Mouse (Mus musculus): ENCODE results near the gene Pofut2. TPM values are rescaled to one million over a fixed set of nuclear protein-coding genes. Genes with fewer than 3 reads are reported as not detected.
A peak's percentile ranks its signal among the peaks of the same experiment; 100 is the strongest.

Pofut2 gene
- polyA plus RNA-seq, 1 experiment from 2014 or later, result 135 TPM

DNA sequence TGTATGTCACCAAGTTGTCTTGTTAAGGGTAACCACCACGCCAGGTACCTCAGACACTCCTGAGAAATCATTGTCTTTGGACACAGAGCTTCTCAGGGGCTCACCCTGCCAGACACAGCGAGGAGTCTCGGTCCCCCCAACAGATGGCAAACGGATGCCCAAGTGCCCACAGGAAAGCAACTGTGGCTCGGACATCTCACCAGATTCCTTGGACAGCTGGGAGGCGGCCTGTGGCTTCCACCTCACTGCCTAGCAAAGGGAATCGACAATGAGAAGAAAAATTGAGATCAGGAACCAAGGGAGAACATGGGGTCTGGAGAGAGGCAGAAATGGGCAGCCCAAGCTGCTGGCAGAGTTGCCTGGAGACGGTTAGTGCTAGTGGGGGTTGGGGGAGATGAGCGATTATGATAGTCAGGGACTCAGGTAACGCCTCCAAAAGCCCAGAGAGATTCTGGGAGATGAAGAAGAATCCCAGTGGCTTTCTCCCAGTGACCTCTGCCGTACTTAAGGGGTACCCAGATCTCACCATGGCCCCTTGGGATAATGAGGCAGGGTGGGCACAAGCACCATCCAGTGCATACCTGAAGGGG lies 36.0 kb upstream of the Pofut2 start:
- H3K27me3 ChIP-seq (ENCODE audit: insufficient read depth, low read length), result no peaks in the 10 kb centered on the region
- no peak overlapping the region for H3K9ac ChIP-seq
- TF ChIP-seq CTCF (IDR thresholded peaks at IDR 0.05; ENCODE audit: low read depth), result no peak
- no peak for DNase-seq
- WGBS, result 79% methylated on average over 11 of the region's 11 CpGs
- H3K4me3 ChIP-seq (ENCODE audit: low read depth, low read length), result no peak overlapping the region
- peaks cover 23% of the 10 kb centered on the region for H3K4me1 ChIP-seq (ENCODE audit: insufficient read depth)
- H3K27ac ChIP-seq (ENCODE audit: low read depth), result no peak overlapping the region
- H3K9me3 ChIP-seq (ENCODE audit: low read depth, low read length), result no peaks in the 10 kb centered on the region
- ATAC-seq (ENCODE audit: insufficient read depth), result no peak
- H3K36me3 ChIP-seq (ENCODE audit: insufficient read depth), result no peaks in the 10 kb centered on the region
- H3K4me2 ChIP-seq, result no peak overlapping the region

DNA sequence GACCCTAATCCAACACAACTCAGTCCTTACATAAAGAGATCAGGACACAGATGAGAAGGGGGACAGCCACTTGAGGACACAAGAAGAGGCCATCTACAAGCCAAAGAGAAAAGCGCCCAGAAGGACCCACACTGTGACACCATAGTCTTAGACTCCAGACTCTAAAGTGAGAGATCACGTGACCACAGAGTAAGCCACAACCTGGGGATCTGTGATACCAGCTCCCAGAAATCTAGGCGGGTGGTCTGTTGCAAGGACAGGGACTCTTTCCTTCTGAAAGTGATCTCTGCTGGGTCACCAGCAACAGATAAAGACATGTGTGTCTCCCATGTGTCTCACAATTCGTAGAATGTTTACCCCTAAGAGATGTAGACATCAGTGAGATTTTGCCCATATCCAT lies 34.6 kb upstream of the Pofut2 start:
- Histone ChIP-seq H3K9ac (no peak overlapping the region), H3K4me3 (ENCODE audit: low read depth, low read length) (no peak overlapping the region), H3K4me1 (ENCODE audit: insufficient read depth) (peaks cover 19% of the 10 kb centered on the region), H3K36me3 (ENCODE audit: insufficient read depth) (no peaks in the 10 kb centered on the region), H3K27me3 (ENCODE audit: insufficient read depth, low read length) (no peaks in the 10 kb centered on the region), H3K4me2 (no peak overlapping the region), H3K27ac (ENCODE audit: low read depth) (no peak overlapping the region), H3K9me3 (ENCODE audit: low read depth, low read length) (no peaks in the 10 kb centered on the region)
- 74% methylated on average over 4 of the region's 4 CpGs for WGBS
- no peak for ATAC-seq (ENCODE audit: insufficient read depth)
- TF ChIP-seq CTCF (IDR thresholded peaks at IDR 0.05; ENCODE audit: low read depth), result no peak
- DNase-seq, result no peak

DNA sequence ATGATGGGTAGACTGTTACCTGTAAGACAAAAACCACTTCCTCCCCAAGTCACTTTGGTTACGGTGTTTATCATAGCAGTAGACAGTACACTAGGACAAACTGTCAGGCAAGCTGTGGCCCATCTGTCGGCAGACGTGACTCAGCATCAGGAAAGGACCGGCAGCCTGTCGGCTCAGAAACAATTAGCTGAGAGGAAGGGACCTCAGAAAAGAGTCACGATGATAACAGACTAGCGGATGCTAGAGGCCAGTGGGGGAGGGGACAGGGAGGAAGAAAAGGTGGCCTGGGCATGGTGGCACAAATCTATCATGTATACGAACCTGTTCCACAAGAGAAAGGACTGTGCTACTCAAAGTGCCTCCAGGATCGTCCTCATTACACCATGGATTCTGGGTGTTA lies 33.6 kb upstream of the Pofut2 start:
- Histone ChIP-seq H3K4me1 (ENCODE audit: insufficient read depth) (peaks cover 19% of the 10 kb centered on the region), H3K4me2 (no peak overlapping the region), H3K36me3 (ENCODE audit: insufficient read depth) (no peaks in the 10 kb centered on the region), H3K4me3 (ENCODE audit: low read depth, low read length) (no peak overlapping the region), H3K9ac (no peak overlapping the region), H3K9me3 (ENCODE audit: low read depth, low read length) (no peaks in the 10 kb centered on the region), H3K27me3 (ENCODE audit: insufficient read depth, low read length) (no peaks in the 10 kb centered on the region), H3K27ac (ENCODE audit: low read depth) (peak overlapping the region; percentile 64)
- peak; percentile 69 for DNase-seq
- 25% methylated on average over 9 of the region's 9 CpGs for WGBS
- peak; percentile 26; the same call in 1 of the 2 replicates for ATAC-seq (ENCODE audit: insufficient read depth)
- TF ChIP-seq CTCF (IDR thresholded peaks at IDR 0.05; ENCODE audit: low read depth), result no peak

DNA sequence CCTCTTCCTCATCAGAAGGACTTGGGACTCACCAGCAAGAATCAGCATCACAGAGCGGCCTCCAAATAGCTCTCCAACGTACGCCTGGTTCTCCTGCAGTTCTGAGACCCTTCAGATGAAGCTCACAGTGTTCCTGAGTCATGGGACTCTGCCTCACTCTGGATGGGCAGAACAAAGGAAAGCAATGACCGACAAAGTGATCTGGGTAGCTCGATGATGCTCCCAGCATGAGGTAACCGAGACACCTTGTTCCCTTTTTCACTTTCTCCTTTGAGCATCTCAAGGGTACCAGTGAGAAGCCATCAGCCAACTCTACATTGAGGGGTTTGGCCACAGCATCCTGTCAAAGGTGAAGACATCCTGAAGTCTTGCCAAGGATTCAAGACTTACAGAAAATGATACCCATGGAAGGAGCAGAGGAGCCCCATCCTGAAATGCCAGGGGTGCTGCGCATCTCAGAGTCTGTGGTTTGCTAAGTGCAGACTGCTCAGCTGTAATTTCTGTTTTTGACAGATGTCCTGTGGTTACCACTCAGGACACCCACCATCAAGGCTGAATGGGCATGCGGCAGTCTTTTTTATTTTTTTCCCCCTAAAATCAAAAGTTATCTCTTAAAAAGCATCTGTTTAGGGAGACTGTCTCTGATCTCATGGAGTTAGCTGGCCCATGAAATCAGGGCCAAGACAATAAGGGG lies 32.9 kb upstream of the Pofut2 start:
- H3K9me3 ChIP-seq (ENCODE audit: low read depth, low read length), result no peaks in the 10 kb centered on the region
- peaks cover 15% of the 10 kb centered on the region for H3K4me1 ChIP-seq (ENCODE audit: insufficient read depth)
- no peak for TF ChIP-seq CTCF (IDR thresholded peaks at IDR 0.05; ENCODE audit: low read depth)
- DNase-seq (no peak), ATAC-seq (ENCODE audit: insufficient read depth) (no peak)
- no peak overlapping the region for H3K9ac ChIP-seq
- H3K4me2 ChIP-seq, result no peak overlapping the region
- no peak overlapping the region for H3K4me3 ChIP-seq (ENCODE audit: low read depth, low read length)
- H3K27ac ChIP-seq (ENCODE audit: low read depth), result peak overlapping the region; percentile 64
- H3K36me3 ChIP-seq (ENCODE audit: insufficient read depth), result no peaks in the 10 kb centered on the region
- H3K27me3 ChIP-seq (ENCODE audit: insufficient read depth, low read length), result no peaks in the 10 kb centered on the region
- WGBS, result 77% methylated on average over 8 of the region's 8 CpGs

DNA sequence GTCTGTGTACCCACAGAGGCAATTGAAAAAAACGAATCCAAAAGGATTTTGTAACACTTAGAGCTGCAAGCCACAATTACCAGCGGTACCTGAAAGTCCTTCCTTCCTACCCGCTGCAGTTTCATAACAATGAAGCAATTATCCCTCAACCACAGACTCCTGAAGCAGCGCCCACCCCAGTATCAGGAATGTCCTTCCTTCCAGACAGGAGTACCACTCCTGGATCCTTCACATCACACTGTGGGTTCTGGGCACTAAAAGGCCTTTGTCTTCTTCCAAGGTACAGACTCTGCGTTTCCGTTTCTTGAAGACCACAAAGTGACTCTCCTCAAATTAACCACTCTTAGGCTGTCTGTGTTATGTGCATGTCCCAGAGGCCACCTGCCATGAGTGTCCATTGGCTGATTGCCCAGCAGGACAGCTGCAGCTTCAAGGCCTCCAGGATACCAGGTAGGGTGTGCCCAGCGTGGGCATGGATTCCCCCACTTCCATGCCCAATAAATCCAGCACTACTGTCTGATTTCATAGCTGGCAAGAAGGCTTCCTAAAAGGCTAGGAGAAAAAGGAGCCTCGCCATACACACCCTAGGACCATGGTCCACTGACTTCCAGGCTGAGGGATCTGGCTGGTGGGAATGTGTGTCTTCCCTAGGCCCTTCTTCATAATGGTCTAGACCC lies 32.2 kb upstream of the Pofut2 start:
- Histone ChIP-seq H3K36me3 (ENCODE audit: insufficient read depth) (no peaks in the 10 kb centered on the region), H3K4me1 (ENCODE audit: insufficient read depth) (peaks cover 12% of the 10 kb centered on the region), H3K4me2 (no peak overlapping the region), H3K9ac (no peak overlapping the region), H3K4me3 (ENCODE audit: low read depth, low read length) (no peak overlapping the region), H3K9me3 (ENCODE audit: low read depth, low read length) (no peaks in the 10 kb centered on the region), H3K27ac (ENCODE audit: low read depth) (peak overlapping the region; percentile 64), H3K27me3 (ENCODE audit: insufficient read depth, low read length) (no peaks in the 10 kb centered on the region)
- ATAC-seq (ENCODE audit: insufficient read depth), result peak; percentile 75
- TF ChIP-seq CTCF (IDR thresholded peaks at IDR 0.05; ENCODE audit: low read depth), result no peak
- peak; percentile 65 for DNase-seq
- WGBS, result 53% methylated on average over 8 of the region's 8 CpGs

DNA sequence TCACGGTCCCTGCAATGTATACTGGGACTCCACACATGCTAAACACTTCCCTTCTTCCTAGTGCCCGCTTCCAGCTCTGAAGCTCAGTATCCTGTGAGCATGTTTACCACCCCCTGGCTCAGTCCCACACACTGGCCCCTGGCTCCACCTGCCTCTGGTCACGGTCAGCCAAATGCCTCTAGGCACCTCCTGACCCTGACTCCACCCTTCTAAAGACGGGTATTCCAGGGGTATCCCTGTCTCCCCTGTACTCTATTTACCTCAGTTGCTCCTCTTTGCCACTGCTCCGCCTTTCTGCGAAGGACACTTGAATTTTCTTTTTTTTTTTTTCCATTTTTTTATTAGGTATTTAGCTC lies 31.7 kb upstream of the Pofut2 start:
- no peak for TF ChIP-seq CTCF (IDR thresholded peaks at IDR 0.05; ENCODE audit: low read depth)
- Histone ChIP-seq H3K9me3 (ENCODE audit: low read depth, low read length) (no peaks in the 10 kb centered on the region), H3K4me2 (no peak overlapping the region), H3K27ac (ENCODE audit: low read depth) (peak overlapping the region; percentile 55), H3K36me3 (ENCODE audit: insufficient read depth) (no peaks in the 10 kb centered on the region), H3K9ac (no peak overlapping the region), H3K4me3 (ENCODE audit: low read depth, low read length) (no peak overlapping the region), H3K4me1 (ENCODE audit: insufficient read depth) (peaks cover 11% of the 10 kb centered on the region), H3K27me3 (ENCODE audit: insufficient read depth, low read length) (no peaks in the 10 kb centered on the region)
- no peak for ATAC-seq (ENCODE audit: insufficient read depth)
- WGBS, result 73% methylated on average over 6 of the region's 6 CpGs
- DNase-seq, result no peak

Data from lung, embryonic 14.5 days (tissue).